In genomic region chr3:142984547-142984946, GRCm38 (mm10) we compare ENCODE assay signal across 13 mouse cellular contexts.
"Had no signal": no experiment of that assay in that cellular context is flagged by ENCODE, and none has a peak within 500 bp of the region (broad histone marks: within the 10 kb centered on the region; RNA-seq: fewer than 3 reads in every experiment).

No protein-coding gene starts in this region.

- H3K4me2 ChIP-seq: intestine, embryonic 15.5 days; liver, embryonic 11.5 days; liver, embryonic 15.5 days; lung, embryonic 14.5 days; midbrain, embryonic 12.5 days; neural tube, embryonic 13.5 days had no signal

- H3K27ac ChIP-seq: intestine, embryonic 15.5 days; left cerebral cortex, adult 2 months; limb, embryonic 10.5 days; liver, embryonic 15.5 days; midbrain, embryonic 12.5 days; neural tube, embryonic 13.5 days had no signal

- H3K27me3 ChIP-seq: intestine, embryonic 15.5 days; liver, embryonic 15.5 days; midbrain, embryonic 12.5 days; neural tube, embryonic 13.5 days had no signal

- H3K4me3 ChIP-seq: intestine, embryonic 15.5 days; left cerebral cortex, adult 2 months; limb, embryonic 10.5 days; liver, embryonic 15.5 days; midbrain, embryonic 12.5 days; neural tube, embryonic 13.5 days had no signal

- H3K9me3 ChIP-seq: intestine, embryonic 15.5 days; limb, embryonic 10.5 days; liver, embryonic 15.5 days; midbrain, embryonic 12.5 days had no signal

- H3K4me1 ChIP-seq: intestine, embryonic 15.5 days; limb, embryonic 10.5 days; liver, embryonic 15.5 days; midbrain, embryonic 12.5 days; neural tube, embryonic 13.5 days had no signal

- H3K9ac ChIP-seq: intestine, embryonic 15.5 days; liver, embryonic 15.5 days; lung, embryonic 14.5 days; midbrain, embryonic 12.5 days; neural tube, embryonic 13.5 days had no signal

- H3K36me3 ChIP-seq: intestine, embryonic 15.5 days; limb, embryonic 10.5 days; liver, embryonic 15.5 days; midbrain, embryonic 12.5 days; neural tube, embryonic 13.5 days had no signal

- DNase-seq: kidney, adult 2 months; kidney, postnatal 25 days; lung, embryonic 14.5 days; retina, postnatal 1 day; thymus, postnatal 36 days had no signal

- ATAC-seq: intestine, embryonic 15.5 days; midbrain, embryonic 16.5 days had no signal
